Mouse (Mus musculus) embryonic facial prominence, embryonic 12.5 days (tissue): ENCODE results near the gene Nrcam. TPM values are rescaled to one million over a fixed set of nuclear protein-coding genes. Genes with fewer than 3 reads are reported as not detected.

Experiments used
- ATAC-seq: fragments of 200-750 bp; cut with Nextera tagmentation; 2 replicates; pipeline ENCODE4 v1.8.0; 2017; ENCODE audit not compliant: insufficient number of reproducible peaks, insufficient read depth, low FRiP score, low TSS enrichment
- H3K27ac ChIP-seq: fragments of 300-500 bp; sonication (generic); 2 replicates; pipeline ENCODE4 v1.5.1; 2016; ENCODE audit warnings: mild to moderate bottlenecking
- H3K27me3 ChIP-seq: fragments of 300-500 bp; sonication (generic); 2 replicates; pipeline ENCODE4 v1.6.1; 2016; ENCODE audit warnings: mild to moderate bottlenecking, moderate library complexity
- H3K36me3 ChIP-seq: fragments of 300-500 bp; sonication (generic); 2 replicates; pipeline ENCODE4 v1.6.1; 2016; ENCODE audit warnings: mild to moderate bottlenecking
- H3K4me1 ChIP-seq: fragments of 300-500 bp; sonication (generic); 2 replicates; pipeline ENCODE4 v1.6.1; 2016
- H3K4me2 ChIP-seq: fragments of 300-500 bp; sonication (generic); replicated peaks from 2 replicates; pipeline ENCODE4 v1.6.1; 2016; ENCODE audit warnings: mild to moderate bottlenecking, moderate library complexity
- H3K4me3 ChIP-seq: fragments of 300-500 bp; sonication (generic); 2 replicates; pipeline ENCODE4 v1.5.1; 2016; ENCODE audit warnings: mild to moderate bottlenecking
- H3K9ac ChIP-seq: fragments of 300-500 bp; sonication (generic); 2 replicates; pipeline ENCODE4 v1.6.1; 2016; ENCODE audit warnings: mild to moderate bottlenecking, moderate library complexity
- H3K9me3 ChIP-seq: fragments of 300-500 bp; sonication (generic); 2 replicates; pipeline ENCODE4 v1.6.1; 2016; ENCODE audit warnings: mild to moderate bottlenecking, moderate library complexity
- WGBS: fragments of 180-500 bp; shearing (Covaris S2); methylation state at CpG from one replicate; pipeline ENCODE4 v1.1.7; 2016; 5-methylcytosine and 5-hydroxymethylcytosine counted together
- polyA plus RNA-seq: library from polyadenylated mRNA; unstranded; fragments of >200 nt; fragmentation: Nextera tagmentation; extraction: Ambion mirVana; gene quantifications from 2 replicates; pipeline ENCODE4 v1.2.1, GENCODE M21; 2016

Gene Nrcam
- polyA plus RNA-seq, 1 experiment from 2014 or later, result 9.5 TPM

GRCm38 (mm10) chr12:44438884-44439283 is 110.2 kb downstream of the Nrcam start:
- WGBS, result 6% methylated on average over 8 of the region's 8 CpGs
- Histone ChIP-seq H3K36me3 (no peaks in the 10 kb centered on the region), H3K4me1 (peaks cover 3% of the 10 kb centered on the region; the same call in 1 of the 2 replicates), H3K27me3 (no peaks in the 10 kb centered on the region), H3K9ac (0 out of 2 replicates have a peak overlapping the region, but pooled peaks have one; percentile 8), H3K4me2 (peak overlapping the region; percentile 37), H3K4me3 (no peak overlapping the region), H3K27ac (no peak overlapping the region), H3K9me3 (no peaks in the 10 kb centered on the region)
- no peak for ATAC-seq

- Histone ChIP-seq H3K4me3 (no peak overlapping the region), H3K27ac (no peak overlapping the region), H3K4me1 (peaks cover 3% of the 10 kb centered on the region; the same call in 1 of the 2 replicates), H3K9me3 (no peaks in the 10 kb centered on the region), H3K9ac (no peak overlapping the region), H3K27me3 (no peaks in the 10 kb centered on the region), H3K4me2 (no peak overlapping the region), H3K36me3 (no peaks in the 10 kb centered on the region)
- 13% methylated on average over 4 of the region's 4 CpGs for WGBS
- no peak for ATAC-seq
Measured at GRCm38 (mm10) chr12:44440230-44440629, 111.5 kb downstream of the Nrcam start.

- no peaks in the 10 kb centered on the region for H3K27me3 ChIP-seq
- H3K36me3 ChIP-seq, result no peaks in the 10 kb centered on the region
- no peaks in the 10 kb centered on the region for H3K4me1 ChIP-seq
- 55% methylated on average over 6 of the region's 6 CpGs for WGBS
- ATAC-seq, result no peak
- H3K4me2 ChIP-seq, result no peak overlapping the region
- no peaks in the 10 kb centered on the region for H3K9me3 ChIP-seq
- no peak overlapping the region for H3K27ac ChIP-seq
- H3K9ac ChIP-seq, result no peak overlapping the region
- no peak overlapping the region for H3K4me3 ChIP-seq
Measured at GRCm38 (mm10) chr12:44450930-44451329, 122.2 kb downstream of the Nrcam start.

GRCm38 (mm10) chr12:44451742-44452141 is 123.1 kb downstream of the Nrcam start:
- Histone ChIP-seq H3K4me2 (no peak overlapping the region), H3K4me3 (no peak overlapping the region), H3K27me3 (no peaks in the 10 kb centered on the region), H3K4me1 (no peaks in the 10 kb centered on the region), H3K27ac (no peak overlapping the region), H3K36me3 (no peaks in the 10 kb centered on the region), H3K9ac (no peak overlapping the region), H3K9me3 (no peaks in the 10 kb centered on the region)
- ATAC-seq, result no peak
- 71% methylated on average over 1 of the region's 1 CpGs for WGBS

GRCm38 (mm10) chr12:44453791-44454190 is 125.1 kb downstream of the Nrcam start:
- H3K9ac ChIP-seq, result no peak overlapping the region
- H3K4me3 ChIP-seq, result no peak overlapping the region
- ATAC-seq, result no peak
- no peaks in the 10 kb centered on the region for H3K4me1 ChIP-seq
- no peak overlapping the region for H3K4me2 ChIP-seq
- H3K36me3 ChIP-seq, result no peaks in the 10 kb centered on the region
- WGBS, result 89% methylated on average over 4 of the region's 4 CpGs
- H3K27me3 ChIP-seq, result no peaks in the 10 kb centered on the region
- H3K27ac ChIP-seq, result no peak overlapping the region
- H3K9me3 ChIP-seq, result no peaks in the 10 kb centered on the region

- H3K36me3 ChIP-seq, result no peaks in the 10 kb centered on the region
- 62% methylated on average over 4 of the region's 4 CpGs for whole genome bisulfite sequencing
- H3K4me2 ChIP-seq, result no peak overlapping the region
- H3K4me3 ChIP-seq, result no peak overlapping the region
- H3K9ac ChIP-seq, result no peak overlapping the region
- no peak for ATAC-seq
- no peaks in the 10 kb centered on the region for H3K27me3 ChIP-seq
- H3K27ac ChIP-seq, result no peak overlapping the region
- H3K9me3 ChIP-seq, result no peaks in the 10 kb centered on the region
- no peaks in the 10 kb centered on the region for H3K4me1 ChIP-seq
Measured at GRCm38 (mm10) chr12:44457961-44458360, 129.3 kb downstream of the Nrcam start.

DNA sequence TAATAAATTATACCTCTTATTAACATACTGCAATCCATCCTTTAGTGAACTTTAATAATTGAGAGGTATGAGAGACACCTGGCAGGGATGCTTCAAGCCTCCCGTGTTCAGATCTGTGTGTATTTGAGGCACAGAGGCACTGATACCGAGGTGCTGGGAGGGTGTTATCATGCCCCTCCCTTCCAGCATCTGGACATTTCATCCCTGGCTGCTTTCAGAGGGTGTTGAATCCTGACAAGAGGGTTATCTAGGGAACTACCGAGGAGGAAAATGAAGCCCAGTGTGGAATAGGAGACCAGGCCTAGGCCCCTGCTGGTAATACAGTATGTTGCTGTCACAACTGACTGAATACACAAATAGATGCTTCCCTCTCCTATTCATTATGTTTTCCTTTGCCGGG is 133.8 kb downstream of the Nrcam start:
- WGBS, result 61% methylated on average over 4 of the region's 4 CpGs
- Histone ChIP-seq H3K4me3 (no peak overlapping the region), H3K4me1 (no peaks in the 10 kb centered on the region), H3K4me2 (no peak overlapping the region), H3K27ac (no peak overlapping the region), H3K9ac (no peak overlapping the region), H3K27me3 (no peaks in the 10 kb centered on the region), H3K36me3 (no peaks in the 10 kb centered on the region), H3K9me3 (no peaks in the 10 kb centered on the region)
- ATAC-seq, result no peak

- Histone ChIP-seq H3K4me2 (no peak overlapping the region), H3K27ac (no peak overlapping the region), H3K4me1 (no peaks in the 10 kb centered on the region), H3K9me3 (no peaks in the 10 kb centered on the region), H3K27me3 (no peaks in the 10 kb centered on the region), H3K4me3 (no peak overlapping the region), H3K36me3 (no peaks in the 10 kb centered on the region), H3K9ac (no peak overlapping the region)
- 72% methylated on average over 6 of the region's 6 CpGs for WGBS
- ATAC-seq, result no peak
Measured at GRCm38 (mm10) chr12:44462976-44463375, 134.3 kb downstream of the Nrcam start.

- Histone ChIP-seq H3K36me3 (no peaks in the 10 kb centered on the region), H3K27me3 (no peaks in the 10 kb centered on the region), H3K4me3 (no peak overlapping the region), H3K27ac (no peak overlapping the region), H3K9me3 (no peaks in the 10 kb centered on the region), H3K4me1 (no peaks in the 10 kb centered on the region), H3K4me2 (no peak overlapping the region), H3K9ac (no peak overlapping the region)
- ATAC-seq, result no peak
- 77% methylated on average over 5 of the region's 5 CpGs for WGBS
Measured at GRCm38 (mm10) chr12:44471073-44471472, 142.4 kb downstream of the Nrcam start.

- no peak overlapping the region for H3K4me2 ChIP-seq
- H3K27me3 ChIP-seq, result no peaks in the 10 kb centered on the region
- ATAC-seq, result no peak
- H3K27ac ChIP-seq, result no peak overlapping the region
- H3K36me3 ChIP-seq, result no peaks in the 10 kb centered on the region
- H3K9me3 ChIP-seq, result no peaks in the 10 kb centered on the region
- no peaks in the 10 kb centered on the region for H3K4me1 ChIP-seq
- H3K9ac ChIP-seq, result no peak overlapping the region
- no peak overlapping the region for H3K4me3 ChIP-seq
Measured at GRCm38 (mm10) chr12:44475355-44475754, 146.7 kb downstream of the Nrcam start.

GRCm38 (mm10) chr12:44479260-44480030 is 150.8 kb downstream of the Nrcam start:
- no peaks in the 10 kb centered on the region for H3K9me3 ChIP-seq
- 77% methylated on average over 6 of the region's 6 CpGs for WGBS
- ATAC-seq, result no peak
- H3K4me2 ChIP-seq, result no peak overlapping the region
- H3K27ac ChIP-seq, result no peak overlapping the region
- H3K27me3 ChIP-seq, result no peaks in the 10 kb centered on the region
- H3K4me1 ChIP-seq, result no peaks in the 10 kb centered on the region
- H3K36me3 ChIP-seq, result no peaks in the 10 kb centered on the region
- no peak overlapping the region for H3K9ac ChIP-seq
- no peak overlapping the region for H3K4me3 ChIP-seq

DNA sequence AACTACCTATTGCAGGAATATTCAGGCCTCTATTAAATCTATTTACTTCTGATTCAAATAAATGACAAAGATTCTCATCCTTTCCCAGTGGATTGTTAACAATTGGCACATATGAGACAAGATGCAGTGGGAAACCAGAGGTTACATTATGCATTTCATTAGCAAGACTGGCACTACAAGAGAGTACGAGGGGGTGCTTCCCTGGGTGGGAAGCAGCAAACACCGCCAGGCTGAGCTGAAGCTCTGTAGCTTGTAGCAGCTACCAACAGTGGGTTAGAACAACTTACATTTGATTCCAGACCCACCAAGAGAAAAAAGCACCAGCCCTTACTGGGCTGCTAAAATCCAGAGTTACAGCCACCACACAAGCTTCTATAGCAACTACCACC is 151.3 kb downstream of the Nrcam start:
- 83% methylated on average over 2 of the region's 2 CpGs for WGBS
- Histone ChIP-seq H3K9ac (no peak overlapping the region), H3K4me1 (no peaks in the 10 kb centered on the region), H3K4me2 (no peak overlapping the region), H3K9me3 (no peaks in the 10 kb centered on the region), H3K27ac (no peak overlapping the region), H3K4me3 (no peak overlapping the region), H3K27me3 (no peaks in the 10 kb centered on the region), H3K36me3 (no peaks in the 10 kb centered on the region)
- no peak for ATAC-seq
